Mouse (Mus musculus) thymus, postnatal 10 days (tissue): ENCODE results near the gene Rpa1.
A peak's percentile ranks its signal among the peaks of the same experiment; 100 is the strongest.
"Not testable (repeated sequence)": the region's sequence is repeated elsewhere in the genome, so short reads cannot be mapped to it uniquely, and the experiment has no call there.

Source experiments
- DNase-seq, 2 experiments: peaks; one replicate each; pipeline ENCODE4 v3.0.0; 2021; ENCODE audit warnings: low spot score in 2 of 2

Rpa1 gene

GRCm38 (mm10) chr11:75323326-75323737, 24.8 kb downstream of the Rpa1 start:
- no peak for DNase-seq

DNA sequence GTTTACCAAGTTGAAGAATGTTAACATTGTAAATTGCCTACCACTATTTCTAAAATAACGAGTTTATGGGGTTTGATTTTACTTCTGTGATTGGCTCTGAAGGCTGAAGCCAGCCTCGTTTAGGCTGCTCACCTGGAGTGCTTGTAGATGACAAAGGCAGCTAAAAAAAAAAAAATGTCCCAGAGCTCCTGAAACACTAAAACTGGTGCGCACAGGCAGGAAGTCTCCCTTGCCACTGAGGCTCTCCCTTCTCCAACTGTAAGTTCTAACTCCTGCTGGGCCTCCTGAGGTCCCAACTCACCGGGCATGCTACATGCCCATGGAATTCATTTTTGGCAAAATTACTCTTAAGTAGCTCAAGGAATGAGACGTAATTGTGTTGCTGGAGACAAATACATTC, 28.9 kb downstream of the Rpa1 start:
- peak; percentile 28 to 29 for DNase-seq

- DNase-seq = peak; percentile 65 to 68
Observed at GRCm38 (mm10) chr11:75318351-75319221, 29.5 kb downstream of the Rpa1 start.

DNA sequence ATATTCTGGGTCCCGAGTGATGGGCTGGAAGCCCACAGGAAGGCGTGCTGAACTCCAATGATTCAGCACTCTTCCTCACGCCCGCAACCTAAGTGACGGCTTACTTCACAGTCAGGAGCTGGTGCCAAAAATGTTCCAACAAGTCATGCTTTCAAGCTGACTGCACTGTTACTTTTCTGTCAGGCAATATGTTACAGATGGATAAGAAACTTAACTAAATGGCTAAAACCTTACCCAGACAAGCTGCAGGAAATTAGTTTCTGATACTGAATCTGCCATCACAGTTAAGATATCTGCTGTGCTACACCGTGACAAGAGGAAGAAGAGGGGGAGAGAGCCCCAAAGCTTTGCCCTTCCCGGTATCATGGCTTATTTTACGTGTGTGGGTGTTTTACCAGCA, 34.3 kb downstream of the Rpa1 start:
- no peak for DNase-seq

DNA sequence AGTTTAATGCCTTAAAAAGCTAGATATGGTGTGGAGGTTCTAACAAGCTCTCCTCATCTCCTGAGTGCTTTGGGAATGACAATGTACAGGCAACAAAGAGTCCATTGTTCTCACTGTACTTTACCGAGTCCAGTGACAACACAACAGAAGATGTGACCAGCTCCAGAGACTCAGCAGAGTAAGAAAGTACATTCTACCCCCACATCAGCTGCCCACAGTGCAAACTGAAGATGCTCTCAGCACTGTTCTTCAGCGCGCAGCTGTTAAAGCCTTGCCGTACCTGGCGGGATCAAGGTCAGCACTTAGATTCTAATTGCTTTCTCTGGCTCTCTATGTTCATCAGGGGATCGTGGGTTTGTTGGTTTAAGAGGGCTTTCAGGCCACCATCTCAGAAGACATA, 36.4 kb downstream of the Rpa1 start:
- DNase-seq = no peak

DNA sequence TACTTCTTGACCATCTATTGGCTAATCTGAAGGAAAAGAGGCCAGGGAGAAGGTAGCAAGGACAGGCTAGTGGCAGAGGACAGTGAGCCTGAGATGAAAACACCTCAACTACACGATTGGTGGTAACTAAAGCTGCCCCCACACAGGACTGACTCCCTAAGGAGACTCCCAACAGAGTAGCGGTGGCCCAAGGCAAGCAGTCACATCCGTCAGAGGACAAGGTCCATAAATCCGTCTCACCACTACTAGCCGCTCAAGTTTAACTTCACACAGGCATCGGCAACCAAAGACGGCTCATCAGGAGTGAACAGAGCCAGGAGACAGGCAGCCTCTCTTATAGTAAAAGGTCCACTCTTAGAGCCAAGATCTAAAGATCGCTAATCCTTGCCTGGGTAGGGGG, 37.3 kb downstream of the Rpa1 start:
- DNase-seq = no peak

DNA sequence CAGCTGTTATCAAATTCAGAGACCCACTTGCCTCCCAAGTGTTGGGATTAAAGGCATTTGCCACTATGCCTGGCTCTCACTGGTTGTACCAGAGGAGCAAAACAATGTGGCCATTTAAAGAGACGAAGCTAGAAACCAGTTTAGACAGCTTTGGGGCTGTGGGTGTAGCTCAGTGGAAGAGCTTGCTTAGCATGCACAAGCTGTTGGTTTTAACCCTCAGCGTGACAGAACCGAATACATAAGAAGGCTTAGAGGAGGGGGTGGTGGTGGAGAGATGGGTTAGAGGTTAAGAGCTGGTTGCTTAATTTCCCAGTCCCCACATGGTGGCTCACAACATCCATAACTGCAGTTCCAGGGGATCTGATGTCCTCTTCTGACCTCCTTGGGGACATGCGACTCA, 39.5 kb downstream of the Rpa1 start:
- DNase-seq = no peak

GRCm38 (mm10) chr11:75304797-75305196, 43.3 kb downstream of the Rpa1 start:
- no peak for DNase-seq

- no peak for DNase-seq
Observed at GRCm38 (mm10) chr11:75300954-75301353, 47.2 kb downstream of the Rpa1 start.

- no peak for DNase-seq
Observed at GRCm38 (mm10) chr11:75299786-75300185, 48.3 kb downstream of the Rpa1 start.

GRCm38 (mm10) chr11:75298491-75298890, 49.6 kb downstream of the Rpa1 start:
- DNase-seq = no peak

DNA sequence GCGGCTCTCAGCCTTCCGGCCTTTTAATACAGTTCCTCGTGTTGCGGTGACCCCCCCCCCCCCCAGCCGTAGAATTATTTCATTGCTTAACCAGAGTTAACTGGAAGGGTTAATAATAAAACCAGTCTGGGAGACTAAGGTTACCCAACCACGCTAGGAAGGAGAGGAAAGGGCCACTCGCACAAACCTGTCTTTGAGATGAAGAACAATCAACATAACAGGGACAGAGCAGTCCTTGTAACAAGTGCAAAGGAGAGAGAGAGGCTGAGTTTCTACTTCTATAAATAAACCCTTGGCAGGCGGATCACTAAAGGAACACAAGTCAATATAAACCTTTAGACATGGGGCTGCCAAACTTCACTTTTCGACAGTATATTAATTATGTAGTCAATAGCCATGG, 50.5 kb downstream of the Rpa1 start:
- DNase-seq = no peak

DNA sequence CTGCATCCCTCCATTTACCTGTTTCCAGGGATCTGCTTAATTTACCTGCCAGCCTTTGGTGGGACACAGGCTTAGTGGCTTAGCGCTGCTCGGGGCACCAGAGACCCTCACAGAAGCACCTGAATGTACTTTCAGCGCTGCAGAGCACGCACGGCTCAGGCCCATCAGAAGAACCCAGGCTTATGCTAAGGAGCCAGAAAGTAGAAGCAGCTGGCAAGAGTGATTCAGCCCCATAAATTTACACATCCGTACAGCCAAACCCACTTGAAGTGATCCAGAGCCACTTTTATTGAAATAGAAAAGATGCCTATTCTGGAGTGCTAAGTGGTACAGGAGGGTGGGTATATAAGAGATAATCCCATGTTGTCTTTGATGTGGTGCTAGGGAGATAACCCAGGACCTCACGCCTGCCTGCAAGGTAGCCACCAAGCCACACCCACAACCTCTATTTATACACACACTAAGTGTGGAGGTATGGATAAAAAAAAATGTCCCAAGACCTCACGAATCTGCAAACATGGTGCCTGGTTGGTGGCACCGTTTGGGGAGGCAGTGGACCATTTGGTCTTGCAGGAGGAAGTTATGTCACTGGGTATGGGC, 51.6 kb downstream of the Rpa1 start:
- DNase-seq = no peak

DNA sequence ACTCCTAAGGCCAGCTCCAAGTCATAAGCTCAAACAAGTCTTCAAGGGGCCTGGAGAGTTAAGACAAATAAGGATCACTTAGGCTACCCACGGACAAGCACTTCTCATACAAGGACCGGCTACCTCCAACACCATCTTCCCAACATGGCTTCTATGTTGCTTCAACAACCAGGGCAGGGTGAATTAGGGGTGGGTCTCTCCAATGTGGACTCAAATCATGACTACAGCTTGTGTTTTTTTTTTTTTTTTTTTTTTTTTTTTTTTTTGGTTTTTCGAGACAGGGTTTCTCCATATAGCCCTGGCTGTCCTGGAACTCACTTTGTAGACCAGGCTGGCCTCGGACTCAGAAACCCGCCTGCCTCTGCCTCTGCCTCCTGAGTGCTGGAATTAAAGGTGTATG, 52.6 kb downstream of the Rpa1 start:
- DNase-seq = not testable (repeated sequence)

- DNase-seq = no peak
Observed at GRCm38 (mm10) chr11:75294862-75295261, 53.3 kb downstream of the Rpa1 start.

GRCm38 (mm10) chr11:75293852-75294361, 54.2 kb downstream of the Rpa1 start:
- no peak for DNase-seq

GRCm38 (mm10) chr11:75292281-75292680, 55.8 kb downstream of the Rpa1 start:
- no peak for DNase-seq

GRCm38 (mm10) chr11:75291389-75292215, 56.5 kb downstream of the Rpa1 start:
- no peak for DNase-seq

GRCm38 (mm10) chr11:75290566-75291271, 57.4 kb downstream of the Rpa1 start:
- peak; percentile 76 to 91 for DNase-seq

GRCm38 (mm10) chr11:75289120-75289519, 59.0 kb downstream of the Rpa1 start:
- no peak for DNase-seq

GRCm38 (mm10) chr11:75288517-75288916, 59.6 kb downstream of the Rpa1 start:
- no peak for DNase-seq

DNA sequence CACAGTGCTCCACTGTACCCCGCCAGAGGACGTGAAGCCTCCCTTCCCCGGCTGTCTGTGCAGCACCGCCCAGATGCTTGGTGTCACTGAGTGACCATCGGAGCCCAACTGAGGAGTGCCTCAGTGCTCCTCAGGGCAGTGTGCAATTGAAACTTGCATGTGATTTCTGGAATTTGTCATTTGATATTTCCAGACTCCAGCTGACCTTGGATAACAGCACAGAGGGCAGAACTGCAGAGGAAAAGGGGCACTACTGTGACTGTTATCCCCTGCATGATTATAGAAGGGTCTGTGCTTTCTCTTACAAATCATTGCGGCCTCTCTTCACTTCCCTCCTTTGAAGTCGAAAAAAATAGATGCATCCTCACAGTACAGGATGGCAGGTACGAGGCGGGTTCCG, 60.2 kb downstream of the Rpa1 start:
- DNase-seq = no peak
